Mouse (Mus musculus): ENCODE data around the gene Tmem54. TPM values are rescaled to one million over a fixed set of nuclear protein-coding genes. Genes with fewer than 3 reads are reported as not detected.

Tmem54 gene
- polyA plus RNA-seq, 1 experiment from 2014 or later = 363 TPM

DNA sequence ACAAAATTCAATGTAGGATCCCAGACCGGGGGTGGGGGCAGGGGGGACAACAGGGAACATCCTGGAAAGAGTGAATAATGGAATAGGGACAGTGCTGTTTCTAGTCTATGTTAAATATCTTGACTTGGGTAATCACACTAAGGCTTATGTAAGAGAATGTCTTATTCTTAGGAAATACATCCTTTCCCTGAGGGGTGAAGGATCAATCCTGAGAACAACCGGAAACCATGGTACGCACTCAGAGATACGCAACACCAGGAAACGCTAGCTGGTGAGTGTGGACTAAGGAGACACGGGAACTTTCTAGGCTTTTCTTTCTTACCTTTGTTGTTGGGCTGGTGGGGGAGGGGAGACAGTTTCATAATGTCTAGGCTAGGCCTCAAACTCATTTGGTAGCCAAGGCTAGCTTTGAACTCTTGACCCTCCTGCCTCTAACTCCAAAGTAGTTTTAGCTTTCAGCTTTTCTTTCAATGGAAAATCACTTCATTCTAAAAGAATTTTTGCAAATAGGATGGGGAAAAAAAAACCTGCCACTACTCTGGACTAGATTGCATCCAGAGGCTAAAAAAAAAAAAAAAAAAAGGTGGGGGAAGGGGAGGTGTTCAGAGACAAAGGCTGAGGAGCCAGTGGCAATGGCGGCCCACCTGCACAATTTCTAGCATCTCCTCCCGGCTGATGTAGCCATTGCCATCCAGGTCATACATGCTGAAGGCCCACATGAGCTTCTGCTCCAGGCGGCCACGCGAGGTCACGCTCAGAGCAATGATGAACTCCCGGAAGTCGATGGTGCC lies 12.6 kb downstream of the Tmem54 start:
- H3K4me1 ChIP-seq (replicated peaks; ENCODE audit: control insufficient read depth, insufficient read depth, low read length) = peaks cover 2% of the 10 kb centered on the region; the same call in 1 of the 2 replicates
- ATAC-seq = no peak
- H3K9me3 ChIP-seq (ENCODE audit: control insufficient read depth) = no peaks in the 10 kb centered on the region
- H3K27ac ChIP-seq (ENCODE audit: low read depth, low read length) = no peak overlapping the region
- H3K4me3 ChIP-seq (ENCODE audit: low read depth, low read length) = no peak overlapping the region
- no peak overlapping the region for H3K9ac ChIP-seq (ENCODE audit: low read depth, low read length)
- H3K36me3 ChIP-seq (ENCODE audit: control insufficient read depth, insufficient read depth) = no peaks in the 10 kb centered on the region
- H3K4me2 ChIP-seq (replicated peaks; ENCODE audit: low read depth) = no peak overlapping the region
- H3K27me3 ChIP-seq (replicated peaks; ENCODE audit: control insufficient read depth, insufficient read depth, low read length) = peaks cover 26% of the 10 kb centered on the region
- no peak for TF ChIP-seq CTCF (IDR thresholded peaks at IDR 0.05; ENCODE audit: low read depth)
- WGBS = 79% methylated on average over 14 of the region's 14 CpGs

DNA sequence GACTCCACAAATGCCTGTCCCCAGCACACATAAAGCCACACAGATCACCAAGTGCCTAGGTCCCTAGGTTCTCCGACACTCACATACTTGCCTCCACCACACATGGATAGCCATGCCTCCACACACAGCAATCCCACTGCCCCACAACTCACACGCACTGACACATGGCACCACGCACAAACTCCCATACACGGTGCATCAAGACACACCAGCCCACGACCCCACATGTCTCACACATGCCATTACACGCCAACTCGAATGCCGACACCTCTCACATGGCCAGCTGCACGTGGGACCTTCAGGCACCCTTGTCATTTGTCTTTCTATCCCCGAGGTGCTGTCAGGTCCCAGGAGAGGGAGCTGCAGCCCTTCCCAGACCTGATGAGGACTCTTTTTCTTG lies 14.4 kb downstream of the Tmem54 start:
- no peak for ATAC-seq
- Histone ChIP-seq H3K9ac (ENCODE audit: low read depth, low read length) (no peak overlapping the region), H3K36me3 (ENCODE audit: control insufficient read depth, insufficient read depth) (no peaks in the 10 kb centered on the region), H3K9me3 (ENCODE audit: control insufficient read depth) (no peaks in the 10 kb centered on the region), H3K27me3 (replicated peaks; ENCODE audit: control insufficient read depth, insufficient read depth, low read length) (peaks cover 32% of the 10 kb centered on the region), H3K4me3 (ENCODE audit: low read depth, low read length) (no peak overlapping the region), H3K4me1 (replicated peaks; ENCODE audit: control insufficient read depth, insufficient read depth, low read length) (no peaks in the 10 kb centered on the region; the same call in 1 of the 2 replicates), H3K27ac (ENCODE audit: low read depth, low read length) (no peak overlapping the region), H3K4me2 (replicated peaks; ENCODE audit: low read depth) (no peak overlapping the region)
- WGBS = 75% methylated on average over 10 of the region's 10 CpGs
- TF ChIP-seq CTCF (IDR thresholded peaks at IDR 0.05; ENCODE audit: low read depth) = no peak

DNA sequence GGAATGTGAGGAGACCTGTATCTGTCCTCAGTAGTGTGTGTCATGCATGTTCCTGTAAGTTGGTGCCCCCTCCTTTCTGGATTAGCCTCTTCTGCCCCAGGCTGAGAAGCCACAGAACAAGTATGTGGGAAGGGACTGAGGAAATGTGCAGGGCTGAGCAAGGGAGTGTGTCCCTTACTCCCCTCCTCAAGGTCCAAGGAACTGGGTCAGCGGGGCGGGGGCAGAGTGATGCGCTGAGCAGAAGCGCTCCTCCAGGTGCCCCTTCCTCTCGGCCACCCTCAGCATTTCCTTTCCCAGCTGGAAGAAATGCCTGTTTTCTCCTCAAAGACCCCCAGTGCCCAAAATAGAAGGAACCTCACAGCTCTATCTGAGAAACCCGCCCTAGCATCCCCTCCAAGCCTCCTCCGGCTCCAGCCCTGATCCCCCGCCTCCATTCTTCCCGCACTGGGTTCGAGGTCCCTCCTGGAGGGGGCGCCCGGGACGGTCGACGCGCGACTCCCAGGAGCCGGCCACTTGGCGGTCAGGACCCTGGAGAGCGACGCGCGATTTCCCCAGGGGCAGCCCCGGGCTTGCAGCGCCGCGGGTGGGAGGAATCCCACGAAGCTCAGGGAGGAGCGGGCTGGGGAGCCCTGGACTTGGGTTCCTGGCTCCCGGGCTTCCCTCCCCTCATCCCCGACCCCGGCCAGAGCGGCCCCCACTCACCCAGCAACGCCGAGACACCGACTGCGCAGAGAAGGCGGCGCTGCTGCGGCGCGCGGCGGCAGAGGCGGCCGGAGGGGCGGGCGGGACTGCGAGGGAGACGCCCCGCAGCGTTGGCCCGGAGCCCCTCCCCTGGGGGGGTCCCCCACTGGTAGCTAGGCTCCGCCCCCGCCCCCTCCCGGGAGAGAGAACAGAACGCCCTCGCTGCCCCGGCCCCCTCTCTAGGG lies 15.4 kb downstream of the Tmem54 start:
- 1% methylated on average over 54 of the region's 59 CpGs for WGBS
- peaks cover 3% of the 10 kb centered on the region; the same call in 1 of the 2 replicates for H3K4me1 ChIP-seq (replicated peaks; ENCODE audit: control insufficient read depth, insufficient read depth, low read length)
- H3K27ac ChIP-seq (ENCODE audit: low read depth, low read length) = no peak overlapping the region
- peak overlapping the region; percentile 36 for H3K4me3 ChIP-seq (ENCODE audit: low read depth, low read length)
- peak overlapping the region; percentile 76 for H3K4me2 ChIP-seq (replicated peaks; ENCODE audit: low read depth)
- H3K9me3 ChIP-seq (ENCODE audit: control insufficient read depth) = no peaks in the 10 kb centered on the region
- H3K9ac ChIP-seq (ENCODE audit: low read depth, low read length) = no peak overlapping the region
- ATAC-seq = peak; percentile 26; the same call in 1 of the 2 replicates
- H3K27me3 ChIP-seq (replicated peaks; ENCODE audit: control insufficient read depth, insufficient read depth, low read length) = peaks cover 32% of the 10 kb centered on the region
- no peaks in the 10 kb centered on the region for H3K36me3 ChIP-seq (ENCODE audit: control insufficient read depth, insufficient read depth)
- TF ChIP-seq CTCF (IDR thresholded peaks at IDR 0.05; ENCODE audit: low read depth) = peak; percentile 68

DNA sequence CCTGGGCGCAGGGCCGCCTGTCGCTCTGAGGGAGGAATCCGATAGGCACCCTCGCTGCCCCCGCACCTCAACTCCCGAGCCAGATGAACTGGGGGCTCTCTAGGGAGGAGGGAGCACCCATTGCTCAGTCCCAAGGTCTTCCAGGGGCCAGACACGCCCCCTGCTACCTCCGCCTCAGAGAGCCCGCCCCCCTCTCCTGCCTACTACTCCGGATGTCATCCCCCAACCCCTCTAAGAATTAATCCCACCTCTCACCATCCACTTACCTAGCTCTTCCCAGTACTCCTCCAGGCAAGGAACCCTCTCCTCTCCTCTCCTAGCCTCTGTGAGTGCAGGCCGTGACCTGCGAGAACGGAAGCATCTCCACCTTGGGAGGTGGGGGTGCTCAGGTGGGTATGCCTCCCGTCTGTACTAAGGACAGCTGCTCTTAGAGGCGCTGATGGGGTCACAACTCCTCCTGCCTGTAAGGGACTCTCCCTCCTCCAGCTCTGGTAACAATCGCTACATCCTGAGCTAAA lies 16.3 kb downstream of the Tmem54 start, which contains the start of gene Hpca:
Gene Hpca, minus strand, starts transcription at position 468 of the 518 bp plus-strand sequence.
- H3K4me1 ChIP-seq (replicated peaks; ENCODE audit: control insufficient read depth, insufficient read depth, low read length) = peaks cover 4% of the 10 kb centered on the region; the same call in 1 of the 2 replicates

DNA sequence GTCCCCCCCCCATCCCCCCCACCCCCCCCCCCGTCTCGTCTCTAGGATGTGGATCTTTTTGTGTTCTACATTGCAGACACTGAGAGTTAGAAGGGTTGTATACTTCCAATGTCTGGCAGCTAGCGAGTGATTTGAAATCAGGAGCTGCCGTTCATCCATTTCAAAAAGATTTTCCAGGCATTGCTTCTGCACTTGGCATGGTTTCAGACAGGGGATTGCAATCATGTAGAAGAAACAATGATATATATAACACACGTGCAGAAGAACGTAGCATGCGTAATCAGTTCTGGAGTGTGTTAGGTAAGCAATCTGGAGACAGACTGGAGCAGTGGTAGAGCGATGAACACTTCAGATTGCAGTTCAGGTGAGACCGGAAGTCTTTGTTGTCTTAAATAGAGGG lies 16.8 kb downstream of the Tmem54 start:
- TF ChIP-seq CTCF (IDR thresholded peaks at IDR 0.05; ENCODE audit: low read depth) = no peak
- WGBS = 29% methylated on average over 9 of the region's 9 CpGs
- H3K4me3 ChIP-seq (ENCODE audit: low read depth, low read length) = no peak overlapping the region
- H3K27me3 ChIP-seq (replicated peaks; ENCODE audit: control insufficient read depth, insufficient read depth, low read length) = peaks cover 36% of the 10 kb centered on the region
- H3K36me3 ChIP-seq (ENCODE audit: control insufficient read depth, insufficient read depth) = no peaks in the 10 kb centered on the region
- peaks cover 4% of the 10 kb centered on the region; the same call in 1 of the 2 replicates for H3K4me1 ChIP-seq (replicated peaks; ENCODE audit: control insufficient read depth, insufficient read depth, low read length)
- H3K4me2 ChIP-seq (replicated peaks; ENCODE audit: low read depth) = no peak overlapping the region
- no peak overlapping the region for H3K27ac ChIP-seq (ENCODE audit: low read depth, low read length)
- no peaks in the 10 kb centered on the region for H3K9me3 ChIP-seq (ENCODE audit: control insufficient read depth)
- no peak for ATAC-seq
- H3K9ac ChIP-seq (ENCODE audit: low read depth, low read length) = no peak overlapping the region

More for the DNA sequence above, 16.3 kb downstream of the Tmem54 start, which contains the start of gene Hpca:
- H3K9me3 ChIP-seq (ENCODE audit: control insufficient read depth) = no peaks in the 10 kb centered on the region
- no peak within 1 kb of the TSS for H3K27ac ChIP-seq (ENCODE audit: low read depth, low read length)
- H3K4me3 ChIP-seq (ENCODE audit: low read depth, low read length) = peak within 1 kb of the TSS; percentile 36
- no peaks in the 10 kb centered on the region for H3K36me3 ChIP-seq (ENCODE audit: control insufficient read depth, insufficient read depth)
- no peak for ATAC-seq
- peaks cover 36% of the 10 kb centered on the region for H3K27me3 ChIP-seq (replicated peaks; ENCODE audit: control insufficient read depth, insufficient read depth, low read length)
- 3% methylated on average over 17 of the region's 17 CpGs for WGBS
- no peak within 1 kb of the TSS for H3K9ac ChIP-seq (ENCODE audit: low read depth, low read length)
- peak within 1 kb of the TSS; percentile 76 for H3K4me2 ChIP-seq (replicated peaks; ENCODE audit: low read depth)
- TF ChIP-seq CTCF (IDR thresholded peaks at IDR 0.05; ENCODE audit: low read depth) = no peak

DNA sequence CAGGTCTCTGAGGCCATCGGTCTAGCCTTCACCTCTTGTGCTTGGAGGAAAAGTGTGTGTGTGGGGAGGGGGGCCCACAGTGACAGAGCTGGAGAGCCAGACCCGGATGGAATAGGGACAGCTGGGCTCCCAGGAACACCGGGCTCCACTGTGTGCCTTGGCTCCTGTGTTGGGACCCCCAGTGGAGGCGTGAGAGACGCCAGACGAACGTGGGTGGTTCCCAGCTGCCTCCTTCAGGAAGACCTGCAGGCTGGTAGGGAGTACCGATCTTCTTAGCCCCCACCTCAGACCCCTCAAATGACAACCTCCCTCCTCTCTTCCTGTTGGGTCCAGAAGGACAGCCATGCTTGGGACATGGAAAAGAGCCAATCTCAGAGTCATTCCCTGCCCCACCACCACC lies 17.4 kb downstream of the Tmem54 start:
- no peak overlapping the region for H3K4me3 ChIP-seq (ENCODE audit: low read depth, low read length)
- no peak for ATAC-seq
- peaks cover 36% of the 10 kb centered on the region for H3K27me3 ChIP-seq (replicated peaks; ENCODE audit: control insufficient read depth, insufficient read depth, low read length)
- H3K4me2 ChIP-seq (replicated peaks; ENCODE audit: low read depth) = no peak overlapping the region
- H3K36me3 ChIP-seq (ENCODE audit: control insufficient read depth, insufficient read depth) = no peaks in the 10 kb centered on the region
- H3K4me1 ChIP-seq (replicated peaks; ENCODE audit: control insufficient read depth, insufficient read depth, low read length) = peaks cover 4% of the 10 kb centered on the region; the same call in 1 of the 2 replicates
- WGBS = 23% methylated on average over 8 of the region's 8 CpGs
- no peak overlapping the region for H3K9ac ChIP-seq (ENCODE audit: low read depth, low read length)
- TF ChIP-seq CTCF (IDR thresholded peaks at IDR 0.05; ENCODE audit: low read depth) = no peak
- H3K27ac ChIP-seq (ENCODE audit: low read depth, low read length) = no peak overlapping the region
- H3K9me3 ChIP-seq (ENCODE audit: control insufficient read depth) = no peaks in the 10 kb centered on the region
